Mouse (Mus musculus) kidney, embryonic 14.5 days (tissue): Measurements from ENCODE around the gene Gramd1b. TPM values are rescaled to one million over a fixed set of nuclear protein-coding genes. Genes with fewer than 3 reads are reported as not detected.

ENCODE experiments used
- ATAC-seq: fragments of 200-750 bp; cut with Nextera tagmentation; 2 replicates; pipeline ENCODE4 v1.8.0; 2017; ENCODE audit warnings: moderate number of reproducible peaks, mild to moderate bottlenecking, moderate TSS enrichment, moderate library complexity; ENCODE audit not compliant: low FRiP score, low TSS enrichment
- H3K27ac ChIP-seq: fragments of 300-500 bp; sonication (generic); 2 replicates; pipeline ENCODE4 v1.5.1; 2014; ENCODE audit warnings: low read depth, mild to moderate bottlenecking, low read length, moderate library complexity, mixed read lengths
- H3K27me3 ChIP-seq: fragments of 300-500 bp; sonication (generic); 2 replicates; pipeline ENCODE4 v1.6.1; 2014; ENCODE audit warnings: mild to moderate bottlenecking, low read length; ENCODE audit not compliant: control insufficient read depth, insufficient read depth
- H3K36me3 ChIP-seq: fragments of 300-500 bp; sonication (generic); 2 replicates; pipeline ENCODE4 v1.6.1; 2014; ENCODE audit warnings: low read length, mixed read lengths; ENCODE audit not compliant: control insufficient read depth, insufficient read depth
- H3K4me1 ChIP-seq: fragments of 300-500 bp; sonication (generic); 2 replicates; pipeline ENCODE4 v1.6.1; 2014; ENCODE audit warnings: low read length, mixed read lengths; ENCODE audit not compliant: control insufficient read depth, insufficient read depth
- H3K4me2 ChIP-seq: fragments of 300-500 bp; sonication (generic); replicated peaks from 2 replicates; pipeline ENCODE4 v1.6.1; 2014; ENCODE audit warnings: low read depth, mild to moderate bottlenecking, low read length
- H3K4me3 ChIP-seq: fragments of 300-500 bp; sonication (generic); 2 replicates; pipeline ENCODE4 v1.5.1; 2014; ENCODE audit warnings: mild to moderate bottlenecking, low read length
- H3K9ac ChIP-seq: fragments of 300-500 bp; sonication (generic); 2 replicates; pipeline ENCODE4 v1.6.1; 2014; ENCODE audit warnings: low read depth, mild to moderate bottlenecking, low read length, moderate library complexity
- H3K9me3 ChIP-seq: fragments of 300-500 bp; sonication (generic); 2 replicates; pipeline ENCODE4 v1.6.1; 2016; ENCODE audit warnings: low read length; ENCODE audit not compliant: control insufficient read depth
- WGBS: fragments of 180-500 bp; shearing (Covaris S2); extraction: QIAGEN DNeasy Blood & Tissue Kit; methylation state at CpG from one replicate; pipeline ENCODE4 v1.1.7; 2014; 5-methylcytosine and 5-hydroxymethylcytosine counted together
- polyA plus RNA-seq: library from polyadenylated mRNA; unstranded; fragments of >200 nt; fragmentation: Nextera tagmentation; extraction: Ambion mirVana; gene quantifications from 2 replicates; pipeline ENCODE4 v1.2.1, GENCODE M21; 2014

The Gramd1b gene
- polyA plus RNA-seq, 1 experiment from 2014 or later: 7.4 TPM

DNA sequence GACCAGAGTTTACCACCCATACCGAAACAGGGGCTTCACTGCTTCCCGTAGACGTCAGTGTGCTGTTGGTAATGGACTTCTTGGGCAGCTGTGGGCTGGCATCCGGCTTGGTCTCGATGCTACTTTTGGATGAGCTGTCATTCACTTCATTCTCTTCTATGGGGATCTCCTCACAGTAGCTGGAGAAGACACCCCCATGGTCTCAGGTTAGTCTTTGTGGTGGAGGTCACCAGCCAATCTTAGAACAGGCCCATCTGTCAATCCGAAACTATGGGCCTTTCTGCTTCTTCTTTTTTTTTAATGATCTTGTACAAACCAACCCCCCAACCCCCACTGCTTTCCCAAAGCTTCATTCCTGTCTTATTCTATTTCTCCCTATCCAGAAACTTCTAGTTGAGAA is 221.3 kb downstream of the Gramd1b start:
- Histone ChIP-seq H3K4me1 (no peaks in the 10 kb centered on the region), H3K27ac (no peak overlapping the region), H3K9ac (no peak overlapping the region), H3K4me3 (no peak overlapping the region), H3K36me3 (peaks cover 33% of the 10 kb centered on the region; the same call in 1 of the 2 replicates), H3K4me2 (no peak overlapping the region), H3K9me3 (no peaks in the 10 kb centered on the region), H3K27me3 (no peaks in the 10 kb centered on the region)
- no peak for ATAC-seq
- 95% methylated on average over 6 of the region's 6 CpGs for WGBS

- 97% methylated on average over 3 of the region's 3 CpGs for WGBS
- H3K4me2 ChIP-seq: no peak overlapping the region
- ATAC-seq: no peak
- no peak overlapping the region for H3K9ac ChIP-seq
- peaks cover 46% of the 10 kb centered on the region; the same call in 1 of the 2 replicates for H3K36me3 ChIP-seq
- no peaks in the 10 kb centered on the region for H3K9me3 ChIP-seq
- no peak overlapping the region for H3K27ac ChIP-seq
- no peak overlapping the region for H3K4me3 ChIP-seq
- no peaks in the 10 kb centered on the region for H3K27me3 ChIP-seq
- H3K4me1 ChIP-seq: no peaks in the 10 kb centered on the region
Observed at GRCm38 (mm10) chr9:40307311-40307710, 223.9 kb downstream of the Gramd1b start.

- H3K4me2 ChIP-seq: no peak overlapping the region
- no peaks in the 10 kb centered on the region for H3K4me1 ChIP-seq
- no peak overlapping the region for H3K4me3 ChIP-seq
- no peak overlapping the region for H3K27ac ChIP-seq
- no peaks in the 10 kb centered on the region for H3K9me3 ChIP-seq
- WGBS: 96% methylated on average over 8 of the region's 8 CpGs
- H3K27me3 ChIP-seq: no peaks in the 10 kb centered on the region
- ATAC-seq: no peak
- no peak overlapping the region for H3K9ac ChIP-seq
- H3K36me3 ChIP-seq: peaks cover 49% of the 10 kb centered on the region; the same call in 1 of the 2 replicates
Observed at GRCm38 (mm10) chr9:40304243-40304642, 226.9 kb downstream of the Gramd1b start.

- ATAC-seq: no peak
- Histone ChIP-seq H3K27me3 (no peaks in the 10 kb centered on the region), H3K4me1 (no peaks in the 10 kb centered on the region), H3K4me3 (no peak overlapping the region), H3K36me3 (peaks cover 44% of the 10 kb centered on the region; the same call in 1 of the 2 replicates), H3K4me2 (no peak overlapping the region), H3K9me3 (no peaks in the 10 kb centered on the region), H3K27ac (no peak overlapping the region), H3K9ac (no peak overlapping the region)
- 85% methylated on average over 8 of the region's 8 CpGs for WGBS
Observed at GRCm38 (mm10) chr9:40302375-40302774, 228.8 kb downstream of the Gramd1b start.

DNA sequence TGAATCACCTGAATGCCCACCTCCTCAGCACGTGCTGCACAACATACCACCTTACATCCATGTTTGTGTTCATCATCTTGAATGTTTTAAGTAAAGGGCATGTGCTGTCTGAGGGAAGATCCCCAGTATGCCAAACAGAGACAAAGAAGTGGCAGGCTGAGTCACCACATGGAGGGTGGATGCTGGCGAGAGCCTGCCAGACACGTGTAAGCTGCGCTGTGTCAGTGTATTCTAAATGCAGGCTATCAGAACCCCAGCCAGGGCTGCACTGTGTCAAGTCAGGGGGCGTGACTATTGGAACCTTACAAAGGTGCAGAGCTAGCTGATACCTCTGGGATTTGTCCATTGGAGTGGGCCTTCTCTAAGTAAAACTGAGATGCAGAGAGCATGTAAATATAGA is 229.7 kb downstream of the Gramd1b start:
- H3K27ac ChIP-seq: no peak overlapping the region
- peaks cover 39% of the 10 kb centered on the region; the same call in 1 of the 2 replicates for H3K36me3 ChIP-seq
- no peaks in the 10 kb centered on the region for H3K27me3 ChIP-seq
- WGBS: 88% methylated on average over 5 of the region's 5 CpGs
- ATAC-seq: no peak
- no peak overlapping the region for H3K4me2 ChIP-seq
- no peak overlapping the region for H3K9ac ChIP-seq
- H3K4me3 ChIP-seq: no peak overlapping the region
- no peaks in the 10 kb centered on the region for H3K9me3 ChIP-seq
- H3K4me1 ChIP-seq: no peaks in the 10 kb centered on the region

DNA sequence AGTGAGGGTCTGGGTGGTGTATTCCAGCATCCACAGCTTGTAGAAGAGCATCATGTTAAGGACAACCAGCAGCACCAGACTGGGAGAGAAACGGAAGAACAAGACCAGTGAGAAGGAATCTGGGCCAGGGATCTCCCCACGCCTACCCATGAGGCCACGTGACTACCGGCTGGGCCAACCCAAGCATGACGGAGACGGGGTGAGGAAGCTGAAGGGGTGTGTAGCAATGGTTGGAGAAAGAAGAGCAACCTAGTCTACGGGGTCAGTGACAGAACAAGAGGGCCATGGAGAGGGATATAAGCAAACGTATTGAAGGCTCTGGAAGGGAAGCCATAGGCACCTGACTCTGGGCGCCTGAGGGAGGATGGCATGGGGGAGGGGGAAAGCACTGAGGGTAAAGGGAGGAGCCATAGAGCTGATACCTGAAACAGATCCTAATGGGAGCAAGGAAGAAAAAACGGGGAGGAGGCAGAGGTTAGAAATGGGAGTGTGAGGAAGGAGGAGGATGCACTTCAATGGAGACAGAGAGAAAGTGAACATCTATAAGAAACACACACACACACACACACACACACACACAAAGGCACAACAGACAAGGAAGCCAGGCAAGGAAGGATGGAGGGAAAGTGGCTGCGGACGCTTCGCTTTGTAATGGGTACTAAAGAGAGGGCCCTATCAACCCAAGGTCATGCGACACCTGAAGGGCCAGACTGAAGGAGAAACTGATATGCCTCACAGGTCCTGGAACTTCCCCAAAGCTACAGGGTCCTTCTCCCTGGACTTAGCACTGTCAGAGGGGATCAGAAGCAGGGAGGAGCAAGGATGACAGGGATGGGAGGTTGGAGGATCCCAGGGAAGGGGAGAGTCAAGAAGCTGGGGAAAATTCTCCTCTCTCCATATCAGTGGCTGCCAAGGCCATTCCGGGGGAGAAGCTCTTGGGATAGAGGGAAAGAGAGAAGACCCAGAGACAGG is 230.9 kb downstream of the Gramd1b start:
- H3K4me3 ChIP-seq: no peak overlapping the region
- H3K4me1 ChIP-seq: no peaks in the 10 kb centered on the region
- peak; percentile 83 for ATAC-seq
- peaks cover 32% of the 10 kb centered on the region; the same call in 1 of the 2 replicates for H3K36me3 ChIP-seq
- no peaks in the 10 kb centered on the region for H3K27me3 ChIP-seq
- H3K4me2 ChIP-seq: no peak overlapping the region
- H3K27ac ChIP-seq: no peak overlapping the region
- no peaks in the 10 kb centered on the region for H3K9me3 ChIP-seq
- no peak overlapping the region for H3K9ac ChIP-seq
- 75% methylated on average over 15 of the region's 15 CpGs for WGBS

- no peaks in the 10 kb centered on the region for H3K4me1 ChIP-seq
- H3K4me2 ChIP-seq: no peak overlapping the region
- H3K27ac ChIP-seq: no peak overlapping the region
- H3K27me3 ChIP-seq: no peaks in the 10 kb centered on the region
- WGBS: 93% methylated on average over 7 of the region's 7 CpGs
- no peak for ATAC-seq
- peaks cover 24% of the 10 kb centered on the region; the same call in 1 of the 2 replicates for H3K36me3 ChIP-seq
- no peak overlapping the region for H3K4me3 ChIP-seq
- no peak overlapping the region for H3K9ac ChIP-seq
- H3K9me3 ChIP-seq: no peaks in the 10 kb centered on the region
Observed at GRCm38 (mm10) chr9:40299323-40299722, 231.9 kb downstream of the Gramd1b start.

- Histone ChIP-seq H3K9me3 (no peaks in the 10 kb centered on the region), H3K36me3 (peaks cover 22% of the 10 kb centered on the region; the same call in 1 of the 2 replicates), H3K4me3 (no peak overlapping the region), H3K4me1 (no peaks in the 10 kb centered on the region), H3K4me2 (no peak overlapping the region), H3K27me3 (no peaks in the 10 kb centered on the region), H3K9ac (no peak overlapping the region), H3K27ac (no peak overlapping the region)
- 92% methylated on average over 9 of the region's 9 CpGs for WGBS
- no peak for ATAC-seq
Observed at GRCm38 (mm10) chr9:40297969-40298368, 233.2 kb downstream of the Gramd1b start.

DNA sequence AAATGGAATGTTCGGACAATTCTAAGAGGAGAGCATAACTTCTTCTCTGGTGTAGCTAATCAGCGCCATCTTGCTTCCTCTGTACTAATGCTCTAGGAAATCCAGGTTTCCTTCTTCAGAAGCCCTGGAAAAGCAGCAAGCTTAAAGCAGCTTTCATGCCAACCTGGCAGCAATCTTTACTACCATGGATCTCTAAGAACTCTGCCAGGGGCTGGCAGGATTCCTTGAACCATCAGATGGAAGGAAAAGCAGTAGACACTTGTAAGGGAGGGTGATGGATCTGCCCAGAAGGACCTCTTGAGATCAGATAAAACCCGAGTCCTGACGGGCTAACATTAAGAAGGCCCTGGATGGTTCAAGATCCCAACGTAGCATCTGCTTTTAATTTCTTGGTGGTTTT is 234.9 kb downstream of the Gramd1b start:
- H3K4me2 ChIP-seq: no peak overlapping the region
- no peaks in the 10 kb centered on the region for H3K27me3 ChIP-seq
- H3K36me3 ChIP-seq: peaks cover 20% of the 10 kb centered on the region; the same call in 1 of the 2 replicates
- no peaks in the 10 kb centered on the region for H3K4me1 ChIP-seq
- ATAC-seq: no peak
- H3K4me3 ChIP-seq: no peak overlapping the region
- no peaks in the 10 kb centered on the region for H3K9me3 ChIP-seq
- no peak overlapping the region for H3K27ac ChIP-seq
- H3K9ac ChIP-seq: no peak overlapping the region
- 94% methylated on average over 5 of the region's 5 CpGs for WGBS
